Mouse (Mus musculus) liver, postnatal 0 days (tissue): ENCODE measurements around the gene Polr2l. TPM values are rescaled to one million over a fixed set of nuclear protein-coding genes. Genes with fewer than 3 reads are reported as not detected.

Experiments used
- ATAC-seq: fragments of 200-750 bp; cut with Nextera tagmentation; 2 replicates; pipeline ENCODE4 v1.8.0; 2017; ENCODE audit warnings: mild to moderate bottlenecking, moderate library complexity
- DNase-seq: peaks from one replicate; pipeline ENCODE4 v3.0.0-alpha.2; 2016
- H3K27ac ChIP-seq: fragments of 300-500 bp; sonication (generic); 2 replicates; pipeline ENCODE4 v1.5.1; 2014; ENCODE audit warnings: antibody characterized with exemption, moderate library complexity, mild to moderate bottlenecking, low read depth
- H3K27me3 ChIP-seq: fragments of 300-500 bp; sonication (generic); 2 replicates; pipeline ENCODE4 v1.6.1; 2014; ENCODE audit warnings: low read length, control low read depth, mixed read lengths; ENCODE audit not compliant: insufficient read depth
- H3K36me3 ChIP-seq: fragments of 300-500 bp; sonication (generic); replicated peaks from 2 replicates; pipeline ENCODE4 v1.6.1; 2014; ENCODE audit warnings: mild to moderate bottlenecking, control low read depth, low read length, moderate library complexity, mixed read lengths; ENCODE audit not compliant: insufficient read depth
- H3K4me1 ChIP-seq: fragments of 300-500 bp; sonication (generic); 2 replicates; pipeline ENCODE4 v1.6.1; 2014; ENCODE audit warnings: antibody characterized with exemption, mild to moderate bottlenecking, control low read depth; ENCODE audit not compliant: insufficient read depth
- H3K4me2 ChIP-seq: fragments of 300-500 bp; sonication (generic); 2 replicates; pipeline ENCODE4 v1.6.1; 2014; ENCODE audit warnings: low read depth, mild to moderate bottlenecking, low read length, moderate library complexity, mixed read lengths
- H3K4me3 ChIP-seq: fragments of 300-500 bp; sonication (generic); 2 replicates; pipeline ENCODE4 v1.5.1; 2014; ENCODE audit warnings: low read depth, low read length
- H3K9ac ChIP-seq: fragments of 300-500 bp; sonication (generic); replicated peaks from 2 replicates; pipeline ENCODE4 v1.6.1; 2014; ENCODE audit warnings: mild to moderate bottlenecking, moderate library complexity
- H3K9me3 ChIP-seq: fragments of 300-500 bp; sonication (generic); 2 replicates; pipeline ENCODE4 v1.6.1; 2016; ENCODE audit warnings: mild to moderate bottlenecking, control low read depth, low read length, mixed read lengths
- CTCF ChIP-seq: sonication (generic); IDR thresholded peaks from 2 replicates; pipeline ENCODE4 v1.5.1; 2016; ENCODE audit warnings: antibody characterized with exemption, low read depth
- EP300 ChIP-seq: IDR thresholded peaks from 2 replicates; pipeline ENCODE4 v1.6.1; 2016; ENCODE audit warnings: antibody characterized with exemption, low read depth, mild to moderate bottlenecking
- WGBS: fragments of 180-500 bp; shearing (Covaris S2); extraction: QIAGEN DNeasy Blood & Tissue Kit; methylation state at CpG from one replicate; pipeline ENCODE4 v1.1.7; 2014; ENCODE audit not compliant: insufficient replicate concordance; 5-methylcytosine and 5-hydroxymethylcytosine counted together
- polyA plus RNA-seq: library from polyadenylated mRNA; unstranded; fragments of >200 nt; fragmentation: Nextera tagmentation; extraction: Ambion mirVana; gene quantifications from 2 replicates; pipeline ENCODE4 v1.2.1, GENCODE M21; 2015

Polr2l gene
- polyA plus RNA-seq, 1 experiment from 2014 or later = 45.1 TPM

GRCm38 (mm10) chr7:141434464-141434863 is 40.5 kb downstream of the Polr2l start:
- H3K36me3 ChIP-seq = peaks cover 38% of the 10 kb centered on the region
- peak overlapping the region; percentile 93 for H3K4me2 ChIP-seq
- no peaks in the 10 kb centered on the region for H3K27me3 ChIP-seq
- H3K27ac ChIP-seq = peak overlapping the region; percentile 86
- peak overlapping the region; percentile 62 for H3K9ac ChIP-seq
- TF ChIP-seq CTCF (no peak), EP300 (no peak)
- WGBS = 34% methylated on average over 8 of the region's 8 CpGs
- peak overlapping the region; percentile 57 for H3K4me3 ChIP-seq
- peaks cover 39% of the 10 kb centered on the region for H3K4me1 ChIP-seq
- ATAC-seq (no peak), DNase-seq (peak; percentile 34)
- no peaks in the 10 kb centered on the region for H3K9me3 ChIP-seq

GRCm38 (mm10) chr7:141433517-141434400 is 41.2 kb downstream of the Polr2l start:
- Histone ChIP-seq H3K27me3 (no peaks in the 10 kb centered on the region), H3K9me3 (no peaks in the 10 kb centered on the region), H3K4me1 (peaks cover 39% of the 10 kb centered on the region), H3K4me2 (peak overlapping the region; percentile 93), H3K4me3 (peak overlapping the region; percentile 57), H3K9ac (peak overlapping the region; percentile 62), H3K36me3 (peaks cover 31% of the 10 kb centered on the region), H3K27ac (no peak overlapping the region)
- ATAC-seq = no peak
- peak; percentile 22 for DNase-seq
- WGBS = 80% methylated on average over 15 of the region's 15 CpGs
- TF ChIP-seq CTCF (no peak), EP300 (no peak)

- no peaks in the 10 kb centered on the region for H3K27me3 ChIP-seq
- DNase-seq = peak; percentile 18
- peak overlapping the region; percentile 93; the same call in 1 of the 2 replicates for H3K4me2 ChIP-seq
- no peaks in the 10 kb centered on the region for H3K9me3 ChIP-seq
- peak overlapping the region; percentile 7; the same call in 1 of the 2 replicates for H3K9ac ChIP-seq
- H3K4me3 ChIP-seq = no peak overlapping the region
- H3K4me1 ChIP-seq = peaks cover 39% of the 10 kb centered on the region
- no peak for ATAC-seq
- WGBS = 74% methylated on average over 6 of the region's 6 CpGs
- no peak overlapping the region for H3K27ac ChIP-seq
- TF ChIP-seq CTCF (no peak), EP300 (no peak)
- H3K36me3 ChIP-seq = peaks cover 25% of the 10 kb centered on the region
These were observed 42.0 kb downstream of the Polr2l start for GRCm38 (mm10) chr7:141432741-141433516.

- DNase-seq = no peak
- H3K4me2 ChIP-seq = no peak overlapping the region
- H3K4me3 ChIP-seq = no peak overlapping the region
- H3K27ac ChIP-seq = no peak overlapping the region
- no peaks in the 10 kb centered on the region for H3K27me3 ChIP-seq
- H3K4me1 ChIP-seq = peaks cover 38% of the 10 kb centered on the region
- H3K9me3 ChIP-seq = no peaks in the 10 kb centered on the region
- H3K9ac ChIP-seq = no peak overlapping the region
- ATAC-seq = no peak
- WGBS = 74% methylated on average over 8 of the region's 8 CpGs
- TF ChIP-seq CTCF (no peak), EP300 (no peak)
- H3K36me3 ChIP-seq = peaks cover 25% of the 10 kb centered on the region
These were observed 42.7 kb downstream of the Polr2l start for GRCm38 (mm10) chr7:141432186-141432611.

GRCm38 (mm10) chr7:141431434-141432185 is 43.3 kb downstream of the Polr2l start:
- 88% methylated on average over 19 of the region's 19 CpGs for WGBS
- H3K9me3 ChIP-seq = no peaks in the 10 kb centered on the region

More at GRCm38 (mm10) chr7:141431434-141432185, 43.3 kb downstream of the Polr2l start:
- peaks cover 25% of the 10 kb centered on the region for H3K36me3 ChIP-seq
- DNase-seq = no peak
- no peak for TF ChIP-seq EP300
- no peak for TF ChIP-seq CTCF
- no peak overlapping the region for H3K9ac ChIP-seq
- no peak for ATAC-seq
- H3K27ac ChIP-seq = no peak overlapping the region
- H3K4me3 ChIP-seq = no peak overlapping the region
- no peak overlapping the region for H3K4me2 ChIP-seq
- peaks cover 36% of the 10 kb centered on the region for H3K4me1 ChIP-seq
- no peaks in the 10 kb centered on the region for H3K27me3 ChIP-seq
